Mouse (Mus musculus) megakaryocyte, embryonic 14.5 days (primary cell): ENCODE results near the gene Clpb.

Experiments
- FLI1 ChIP-seq: IDR thresholded peaks from 2 replicates; pipeline ENCODE4 v1.6.1; 2012; ENCODE audit warnings: low read length, inconsistent platforms, mixed read lengths
- GATA1 ChIP-seq: IDR thresholded peaks from 3 replicates; pipeline ENCODE4 v1.6.1; 2012; ENCODE audit warnings: mixed read lengths, low read length, inconsistent platforms, borderline replicate concordance

DNA sequence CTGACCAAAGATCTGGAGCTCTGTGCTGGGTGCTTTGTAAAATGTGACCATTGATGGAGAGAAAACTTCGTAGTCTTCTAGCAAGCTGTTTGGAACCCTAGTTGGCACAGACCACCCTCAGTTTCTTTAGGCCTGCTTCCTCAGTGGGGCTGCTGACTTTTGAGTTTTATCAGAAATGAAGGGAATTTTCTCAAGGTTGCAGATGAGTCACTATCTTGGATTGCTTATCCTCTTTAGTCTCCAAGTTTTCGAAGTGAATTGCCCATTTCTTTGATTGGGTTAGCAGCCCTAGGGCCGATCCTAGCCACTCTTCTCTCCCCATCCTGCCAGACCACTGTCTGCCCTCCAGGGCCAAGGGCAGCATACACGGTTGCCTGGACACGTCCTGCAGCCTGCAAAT, 39.3 kb downstream of the Clpb start:
- TF ChIP-seq GATA1: no peak
- TF ChIP-seq FLI1: no peak
